13 mouse cellular contexts compared by ENCODE assay signal in genomic region chr11:97566551-97566950, GRCm38 (mm10). TPM values are rescaled to one million over a fixed set of nuclear protein-coding genes. Genes with fewer than 3 reads are reported as not detected.
A peak's percentile ranks its signal among the peaks of the same experiment; 100 is the strongest.
DNase-seq lines count a peak whose midpoint lies in the region; ATAC-seq lines count a peak whose summit lies in the region.
"Had no signal": no experiment of that assay in that cellular context is flagged by ENCODE, and none has a peak within 500 bp of the region (broad histone marks: within the 10 kb centered on the region; RNA-seq: fewer than 3 reads in every experiment).

No protein-coding gene starts in this region.

- no peaks in the 10 kb centered on the region for H3K36me3 ChIP-seq in heart, embryonic 12.5 days
- H3K36me3 ChIP-seq in forebrain, embryonic 14.5 days (ENCODE audit: control insufficient read depth, insufficient read depth, low read length), result 0 out of 2 replicates have a peak, but pooled peaks cover 3% of the 10 kb centered on the region
- no peaks in the 10 kb centered on the region for H3K36me3 ChIP-seq in limb, embryonic 13.5 days

- H3K9me3 ChIP-seq in heart, embryonic 12.5 days (replicated peaks), result no peaks in the 10 kb centered on the region
- no peaks in the 10 kb centered on the region for H3K9me3 ChIP-seq in forebrain, embryonic 14.5 days (replicated peaks; ENCODE audit: control insufficient read depth, low read length)
- H3K9me3 ChIP-seq in limb, embryonic 13.5 days, result no peaks in the 10 kb centered on the region

- H3K4me2 ChIP-seq in heart, embryonic 12.5 days, result peak overlapping the region; percentile 7; the same call in 1 of the 2 replicates
- H3K4me2 ChIP-seq in forebrain, embryonic 14.5 days (ENCODE audit: low read length), result no peak overlapping the region
- peak overlapping the region; percentile 19; the same call in 1 of the 2 replicates for H3K4me2 ChIP-seq in limb, embryonic 13.5 days (replicated peaks)

- peaks cover 80% of the 10 kb centered on the region for H3K27me3 ChIP-seq in heart, embryonic 12.5 days (replicated peaks)
- no peaks in the 10 kb centered on the region for H3K27me3 ChIP-seq in forebrain, embryonic 14.5 days (replicated peaks; ENCODE audit: control insufficient read depth, insufficient read depth, low read length)
- H3K27me3 ChIP-seq in limb, embryonic 13.5 days, result peaks cover 89% of the 10 kb centered on the region

- peaks cover 45% of the 10 kb centered on the region for H3K4me1 ChIP-seq in heart, embryonic 12.5 days (replicated peaks)
- H3K4me1 ChIP-seq in forebrain, embryonic 14.5 days (ENCODE audit: control insufficient read depth, insufficient read depth, low read length), result peaks cover 57% of the 10 kb centered on the region
- peaks cover 53% of the 10 kb centered on the region for H3K4me1 ChIP-seq in limb, embryonic 13.5 days

- no peak for ATAC-seq in heart, embryonic 12.5 days (ENCODE audit: insufficient number of reproducible peaks, low FRiP score)
- no peak for ATAC-seq in forebrain, embryonic 14.5 days
- no peak for ATAC-seq in limb, embryonic 13.5 days (ENCODE audit: low FRiP score, low read depth)
- ATAC-seq: CD4-positive, CD25-positive, alpha-beta regulatory T cell, adult 4 months had no signal

- peak overlapping the region; percentile 33; the same call in 1 of the 2 replicates for H3K9ac ChIP-seq in heart, embryonic 12.5 days
- H3K9ac ChIP-seq in forebrain, embryonic 14.5 days (ENCODE audit: low read length), result peak overlapping the region; percentile 40; the same call in 1 of the 2 replicates
- peak overlapping the region; percentile 31; the same call in 1 of the 2 replicates for H3K9ac ChIP-seq in limb, embryonic 13.5 days

- no peak overlapping the region for H3K4me3 ChIP-seq in heart, embryonic 12.5 days
- no peak overlapping the region for H3K4me3 ChIP-seq in forebrain, embryonic 14.5 days (ENCODE audit: low read depth, low read length)
- H3K4me3 ChIP-seq in limb, embryonic 13.5 days, result no peak overlapping the region
- H3K4me3 ChIP-seq: myocyte had no signal

- WGBS in heart, embryonic 12.5 days, result 4% methylated on average over 13 of the region's 13 CpGs
- 13% methylated on average over 13 of the region's 13 CpGs for WGBS in forebrain, embryonic 14.5 days
- 3% methylated on average over 13 of the region's 13 CpGs for WGBS in limb, embryonic 13.5 days

- DNase-seq in heart, adult 8-10 months (ENCODE audit: low spot score), result no peak
- peak; percentile 12 to 19 for DNase-seq in cerebellum, postnatal 14 days
- DNase-seq in forebrain, embryonic 14.5 days (ENCODE audit: low spot score), result no peak
- DNase-seq in gastrocnemius, postnatal 10 days, result no peak
- DNase-seq in spleen, postnatal 10 days (ENCODE audit: low spot score in 2 of 2), result no peak
- no peak for DNase-seq in urinary bladder, postnatal 36 days (ENCODE audit: low spot score in 2 of 2)
- DNase-seq: gastrocnemius, postnatal 36 days; lung, postnatal 10 days; right cerebral cortex, postnatal 14 days had no signal

- no peak overlapping the region for H3K27ac ChIP-seq in heart, embryonic 12.5 days (ENCODE audit: poor library complexity, severe bottlenecking)
- no peak overlapping the region for H3K27ac ChIP-seq in forebrain, embryonic 14.5 days (ENCODE audit: low read depth, low read length)
- no peak overlapping the region for H3K27ac ChIP-seq in limb, embryonic 13.5 days

RNA-seq across cellular contexts. Expression of gene Srcin1, which starts 9.4 kb away (rescaled TPM):
- 0.09 TPM in 1 of 2 replicates, not detected in the other for polyA plus RNA-seq in heart, embryonic 12.5 days (2016; fragmentation: Nextera tagmentation; extraction: Ambion mirVana)
- total RNA-seq in heart, adult 8-10 months (2022), result under 1 TPM; 0.06 to 0.75 (median 0.18) TPM
- 5.6 and 6.4 TPM in 2 replicates for polyA plus RNA-seq in forebrain, embryonic 14.5 days (2014; fragmentation: Nextera tagmentation; extraction: Ambion mirVana)
- polyA plus RNA-seq in limb, embryonic 13.5 days (2015; fragmentation: Nextera tagmentation; extraction: Ambion mirVana), result 0.32 and 0.48 TPM in 2 replicates
- total RNA-seq in gastrocnemius, postnatal 10 days (2021), result 1 to 10 TPM; 1.1 to 1.4 TPM
- polyA plus RNA-seq: CD4-positive, CD25-positive, alpha-beta regulatory T cell, adult 4 months; myocyte had no signal

Comparison
In these comparisons a context has a peak if more than half of its experiments do, and no peak if none do; other contexts are left out.
1. DNase-seq: peak in cerebellum, postnatal 14 days (2 of 2); none in heart, adult 8-10 months (single experiment), forebrain, embryonic 14.5 days (single experiment), gastrocnemius, postnatal 10 days (single experiment), spleen, postnatal 10 days (0 of 2) and urinary bladder, postnatal 36 days (0 of 2).
2. Peak in every context shown above with its lines, with median percentiles within 50 percentile points of each other: H3K9ac ChIP-seq.